Mouse (Mus musculus) stomach, embryonic 14.5 days (tissue): Measurements from ENCODE around the gene Skil. TPM values are rescaled to one million over a fixed set of nuclear protein-coding genes. Genes with fewer than 3 reads are reported as not detected.

ENCODE experiments used
- ATAC-seq: fragments of 200-750 bp; cut with Nextera tagmentation; 2 replicates; pipeline ENCODE4 v1.8.0; 2017; ENCODE audit warnings: low read depth, moderate TSS enrichment; ENCODE audit not compliant: insufficient number of reproducible peaks, insufficient read depth, low FRiP score
- H3K27ac ChIP-seq: fragments of 300-500 bp; sonication (generic); 2 replicates; pipeline ENCODE4 v1.5.1; 2014; ENCODE audit warnings: mild to moderate bottlenecking, low read length, moderate library complexity, mixed read lengths
- H3K27me3 ChIP-seq: fragments of 300-500 bp; sonication (generic); 2 replicates; pipeline ENCODE4 v1.6.1; 2014; ENCODE audit warnings: low read length, control low read depth, mixed read lengths; ENCODE audit not compliant: control insufficient read depth, insufficient read depth
- H3K36me3 ChIP-seq: fragments of 300-500 bp; sonication (generic); 2 replicates; pipeline ENCODE4 v1.6.1; 2014; ENCODE audit warnings: mild to moderate bottlenecking, control low read depth, low read length, moderate library complexity, mixed read lengths; ENCODE audit not compliant: control insufficient read depth, insufficient read depth
- H3K4me1 ChIP-seq: fragments of 300-500 bp; sonication (generic); 2 replicates; pipeline ENCODE4 v1.6.1; 2014; ENCODE audit warnings: low read length, control low read depth, mixed read lengths; ENCODE audit not compliant: control insufficient read depth, insufficient read depth
- H3K4me2 ChIP-seq: fragments of 300-500 bp; sonication (generic); replicated peaks from 2 replicates; pipeline ENCODE4 v1.6.1; 2014; ENCODE audit warnings: low read depth, low read length, control low read depth
- H3K4me3 ChIP-seq: fragments of 300-500 bp; sonication (generic); 2 replicates; pipeline ENCODE4 v1.5.1; 2014; ENCODE audit warnings: low read depth, low read length, control low read depth
- H3K9ac ChIP-seq: fragments of 300-500 bp; sonication (generic); replicated peaks from 2 replicates; pipeline ENCODE4 v1.6.1; 2014; ENCODE audit warnings: low read depth, mild to moderate bottlenecking, control low read depth, low read length, moderate library complexity, mixed read lengths
- H3K9me3 ChIP-seq: fragments of 300-500 bp; sonication (generic); 2 replicates; pipeline ENCODE4 v1.6.1; 2016; ENCODE audit warnings: low read depth, low read length, control low read depth; ENCODE audit not compliant: control insufficient read depth
- WGBS: fragments of 180-500 bp; shearing (Covaris S2); extraction: QIAGEN DNeasy Blood & Tissue Kit; methylation state at CpG from one replicate; pipeline ENCODE4 v1.1.7; 2014; 5-methylcytosine and 5-hydroxymethylcytosine counted together
- polyA plus RNA-seq: library from polyadenylated mRNA; unstranded; fragments of >200 nt; fragmentation: Nextera tagmentation; extraction: Ambion mirVana; gene quantifications from 2 replicates; pipeline ENCODE4 v1.2.1, GENCODE M21; 2014

Gene Skil
- polyA plus RNA-seq, 1 experiment from 2014 or later = 27.6 TPM

DNA sequence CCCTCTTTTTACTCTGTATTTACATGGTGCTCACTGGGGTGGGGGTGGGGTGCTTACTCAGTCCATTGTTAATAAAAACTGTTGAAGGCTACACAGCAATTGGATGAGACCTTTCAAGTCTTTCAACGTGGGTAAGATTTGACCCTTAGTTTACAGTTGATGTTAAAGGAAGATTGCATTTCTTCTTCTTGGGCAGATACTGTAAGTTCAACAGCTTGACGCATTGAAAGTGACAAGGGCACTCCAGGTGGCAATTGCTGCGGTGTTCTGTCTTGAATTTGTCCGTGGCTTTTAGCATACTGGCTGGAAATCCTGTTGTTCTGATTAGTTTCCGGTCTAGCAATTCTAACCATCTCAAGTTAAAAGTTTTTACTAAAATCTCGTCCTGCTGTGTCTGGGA is 66.5 kb downstream of the Skil start:
- 51% methylated on average over 6 of the region's 6 CpGs for WGBS
- Histone ChIP-seq H3K4me3 (no peak overlapping the region), H3K27ac (no peak overlapping the region), H3K4me2 (no peak overlapping the region), H3K9me3 (no peaks in the 10 kb centered on the region), H3K9ac (no peak overlapping the region), H3K36me3 (no peaks in the 10 kb centered on the region), H3K4me1 (no peaks in the 10 kb centered on the region), H3K27me3 (no peaks in the 10 kb centered on the region)
- no peak for ATAC-seq

DNA sequence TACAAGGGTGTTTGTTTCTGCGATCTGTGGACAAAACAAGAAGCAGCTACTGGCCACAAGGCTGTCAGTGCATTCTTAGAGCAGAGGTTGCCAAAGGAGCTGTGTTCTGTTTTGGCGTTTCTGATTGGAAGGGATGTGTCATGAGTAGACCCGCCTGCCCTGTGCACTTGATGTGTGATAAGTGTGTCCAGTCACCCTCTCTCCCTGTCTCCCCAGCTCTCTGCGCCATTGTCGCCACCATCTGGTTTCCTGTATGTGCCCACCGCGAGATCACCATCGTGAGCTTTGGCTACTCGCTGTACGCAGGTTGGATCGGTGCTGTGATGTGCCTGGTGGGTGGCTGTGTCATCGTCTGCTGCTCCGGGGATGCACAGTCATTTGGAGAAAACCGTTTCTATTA is 68.0 kb downstream of the Skil start:
- 94% methylated on average over 14 of the region's 14 CpGs for WGBS
- Histone ChIP-seq H3K9ac (no peak overlapping the region), H3K36me3 (no peaks in the 10 kb centered on the region), H3K27me3 (no peaks in the 10 kb centered on the region), H3K9me3 (no peaks in the 10 kb centered on the region), H3K4me1 (no peaks in the 10 kb centered on the region), H3K27ac (no peak overlapping the region), H3K4me3 (no peak overlapping the region), H3K4me2 (no peak overlapping the region)
- ATAC-seq = no peak

DNA sequence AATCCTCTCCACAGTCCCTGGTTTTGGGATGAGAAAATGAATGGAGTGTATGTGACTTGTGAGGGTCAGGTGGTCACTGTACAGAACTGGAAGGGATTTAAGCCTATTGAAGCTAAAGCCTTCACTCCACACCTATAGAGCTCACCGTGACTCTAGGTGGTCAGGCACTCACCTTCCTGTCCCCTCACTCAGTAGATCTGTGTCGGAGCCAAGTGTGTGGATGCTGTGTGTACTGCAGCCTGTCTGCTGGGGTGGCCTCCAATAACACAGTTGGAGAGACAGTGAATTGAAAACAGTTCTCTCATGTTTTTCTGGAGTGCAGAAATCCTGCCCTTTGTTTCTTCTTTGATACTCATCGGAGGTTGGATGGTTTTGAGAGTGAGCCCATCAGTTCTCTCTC is 70.9 kb downstream of the Skil start:
- Histone ChIP-seq H3K4me1 (no peaks in the 10 kb centered on the region), H3K4me2 (no peak overlapping the region), H3K4me3 (no peak overlapping the region), H3K9ac (no peak overlapping the region), H3K9me3 (no peaks in the 10 kb centered on the region), H3K27ac (no peak overlapping the region), H3K36me3 (no peaks in the 10 kb centered on the region), H3K27me3 (no peaks in the 10 kb centered on the region)
- WGBS = 72% methylated on average over 3 of the region's 3 CpGs
- no peak for ATAC-seq

DNA sequence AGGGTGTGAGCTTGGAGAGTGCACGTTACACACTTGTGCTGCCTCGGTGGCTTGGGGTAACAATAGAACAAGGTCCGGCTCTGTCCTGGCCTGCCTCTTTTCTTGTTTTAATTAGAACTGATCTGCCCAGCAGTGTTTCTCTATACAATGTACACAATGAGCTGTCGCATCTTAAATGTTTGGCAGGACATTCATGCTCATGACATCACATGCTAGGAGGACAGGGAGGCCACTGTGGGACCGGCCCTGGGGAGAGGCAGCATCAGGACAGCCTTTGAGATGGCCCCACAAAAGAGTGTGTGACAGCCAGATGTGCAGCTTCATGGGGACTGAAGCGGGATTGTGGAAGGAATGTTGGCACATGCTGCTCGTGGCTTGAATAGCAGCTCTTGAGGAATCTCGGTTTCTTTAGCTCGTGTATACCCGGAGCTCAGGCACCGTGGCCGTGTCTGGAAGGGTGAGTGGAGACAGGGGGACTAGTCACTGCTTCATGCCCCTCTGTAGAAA is 71.6 kb downstream of the Skil start:
- no peak overlapping the region for H3K4me3 ChIP-seq
- H3K36me3 ChIP-seq = no peaks in the 10 kb centered on the region
- WGBS = 60% methylated on average over 12 of the region's 12 CpGs
- no peaks in the 10 kb centered on the region for H3K27me3 ChIP-seq
- H3K4me1 ChIP-seq = no peaks in the 10 kb centered on the region
- no peak for ATAC-seq
- H3K27ac ChIP-seq = no peak overlapping the region
- no peak overlapping the region for H3K4me2 ChIP-seq
- no peak overlapping the region for H3K9ac ChIP-seq
- H3K9me3 ChIP-seq = no peaks in the 10 kb centered on the region

Other genes with a start within 250 kb of the Skil start
- 4.0 and 4.5 TPM in 2 replicates for gene Gpr160, start 239.1 kb upstream of the Skil start, polyA plus RNA-seq
- gene Phc3, start 125.6 kb upstream of the Skil start, polyA plus RNA-seq = 12.9 and 13.7 TPM in 2 replicates
- gene Prkci, start 99.3 kb upstream of the Skil start, polyA plus RNA-seq = 51.0 and 51.7 TPM in 2 replicates
- 2.0 and 3.0 TPM in 2 replicates for gene Cldn11, start 54.9 kb downstream of the Skil start, polyA plus RNA-seq
- 1.3 and 1.6 TPM in 2 replicates for gene Slc7a14, start 215.3 kb downstream of the Skil start, polyA plus RNA-seq